Mouse (Mus musculus) myocyte (in vitro differentiated cells): ENCODE results near the gene 4930452B06Rik.

Experiments
- CEBPB ChIP-seq: IDR thresholded peaks from 2 replicates; pipeline ENCODE4 v1.6.1; 2011; ENCODE audit warnings: mild to moderate bottlenecking, moderate library complexity; ENCODE audit not compliant: poor library complexity, insufficient read depth, severe bottlenecking
- E2F4 ChIP-seq: IDR thresholded peaks from one replicate; pipeline ENCODE4 v1.6.1; 2011; ENCODE audit warnings: mild to moderate bottlenecking, control low read depth, moderate library complexity; ENCODE audit not compliant: insufficient read depth
- MAX ChIP-seq: IDR thresholded peaks from one replicate; pipeline ENCODE4 v1.6.1; 2011; ENCODE audit warnings: low read depth, mild to moderate bottlenecking, control low read depth
- MYOD1 ChIP-seq, 3 experiments: IDR thresholded peaks; one replicate each; pipeline ENCODE4 v1.6.1; 2011; ENCODE audit warnings: control low read depth in 2 of 3, low read depth in 2 of 3, mild to moderate bottlenecking in 2 of 3, moderate library complexity in 1 of 3; ENCODE audit not compliant: insufficient read length in 2 of 3, control insufficient read depth in 1 of 3
- MYOG ChIP-seq, 3 experiments: IDR thresholded peaks; one replicate each; pipeline ENCODE4 v1.6.1; 2011; ENCODE audit warnings: control low read depth in 2 of 3, low read depth in 2 of 3, mild to moderate bottlenecking in 2 of 3; ENCODE audit not compliant: insufficient read length in 2 of 3, control insufficient read depth in 1 of 3, insufficient read depth in 1 of 3
- POLR2A ChIP-seq: IDR thresholded peaks from one replicate; pipeline ENCODE4 v1.6.1; 2011; ENCODE audit warnings: low read depth, mild to moderate bottlenecking, control low read depth, moderate library complexity; ENCODE audit not compliant: insufficient read length
- POLR2AphosphoS2 ChIP-seq: IDR thresholded peaks from one replicate; pipeline ENCODE4 v1.6.1; 2011; ENCODE audit warnings: low read depth, control low read depth; ENCODE audit not compliant: insufficient read length
- SRF ChIP-seq: IDR thresholded peaks from one replicate; pipeline ENCODE4 v1.6.1; 2011; ENCODE audit warnings: low read depth; ENCODE audit not compliant: control insufficient read depth, insufficient read length
- TCF12 ChIP-seq: IDR thresholded peaks from one replicate; pipeline ENCODE4 v1.6.1; 2011; ENCODE audit warnings: mild to moderate bottlenecking, control low read depth; ENCODE audit not compliant: poor library complexity, insufficient read depth, severe bottlenecking
- TCF3 ChIP-seq: IDR thresholded peaks from one replicate; pipeline ENCODE4 v1.6.1; 2011; ENCODE audit warnings: low read depth, control low read depth; ENCODE audit not compliant: insufficient read length
- USF1 ChIP-seq: IDR thresholded peaks from one replicate; pipeline ENCODE4 v1.6.1; 2011; ENCODE audit warnings: low read depth, mild to moderate bottlenecking, control low read depth, moderate library complexity

GRCm38 (mm10) chr14:8612080-8612479 lies 54.0 kb downstream of the 4930452B06Rik start:
- TF ChIP-seq MYOD1 (IDR thresholded peaks at IDR 0.05; ENCODE audit: control insufficient read depth in 1 of 3, insufficient read length in 2 of 3, low read depth in 2 of 3) (no peak), MAX (no peak), TCF12 (no peak), POLR2A (no peak), USF1 (no peak), E2F4 (no peak), CEBPB (no peak), POLR2AphosphoS2 (no peak), SRF (no peak), TCF3 (no peak), MYOG (IDR thresholded peaks at IDR 0.05; ENCODE audit: control insufficient read depth in 1 of 3, insufficient read depth in 1 of 3, insufficient read length in 2 of 3, low read depth in 2 of 3) (no peak)
